Mouse (Mus musculus) kidney, embryonic 15.5 days (tissue): ENCODE data around the gene A930009A15Rik. TPM values are rescaled to one million over a fixed set of nuclear protein-coding genes. Genes with fewer than 3 reads are reported as not detected.

Source experiments
- ATAC-seq: fragments of 200-750 bp; cut with Nextera tagmentation; replicated peaks from 2 replicates; pipeline ENCODE4 v1.8.0; 2017; ENCODE audit warnings: moderate TSS enrichment; ENCODE audit not compliant: low FRiP score
- H3K27ac ChIP-seq: fragments of 300-500 bp; sonication (generic); 2 replicates; pipeline ENCODE4 v1.5.1; 2015; ENCODE audit warnings: mild to moderate bottlenecking, inconsistent platforms
- H3K27me3 ChIP-seq: fragments of 300-500 bp; sonication (generic); 2 replicates; pipeline ENCODE4 v1.6.1; 2015; ENCODE audit warnings: inconsistent platforms
- H3K36me3 ChIP-seq: fragments of 300-500 bp; sonication (generic); 2 replicates; pipeline ENCODE4 v1.6.1; 2015; ENCODE audit warnings: inconsistent platforms
- H3K4me1 ChIP-seq: fragments of 300-500 bp; sonication (generic); 2 replicates; pipeline ENCODE4 v1.6.1; 2015; ENCODE audit warnings: inconsistent platforms
- H3K4me2 ChIP-seq: fragments of 300-500 bp; sonication (generic); 2 replicates; pipeline ENCODE4 v1.6.1; 2015; ENCODE audit warnings: moderate library complexity, mild to moderate bottlenecking, inconsistent platforms
- H3K4me3 ChIP-seq: fragments of 300-500 bp; sonication (generic); replicated peaks from 2 replicates; pipeline ENCODE4 v1.5.1; 2015; ENCODE audit warnings: mild to moderate bottlenecking, inconsistent platforms
- H3K9ac ChIP-seq: fragments of 300-500 bp; sonication (generic); 2 replicates; pipeline ENCODE4 v1.6.1; 2015; ENCODE audit warnings: mild to moderate bottlenecking, inconsistent platforms
- H3K9me3 ChIP-seq: fragments of 300-500 bp; sonication (generic); replicated peaks from 2 replicates; pipeline ENCODE4 v1.6.1; 2016; ENCODE audit warnings: inconsistent platforms
- WGBS: fragments of 180-500 bp; shearing (Covaris S2); methylation state at CpG from one replicate; pipeline ENCODE4 v1.1.7; 2015; ENCODE audit warnings: mixed read lengths; 5-methylcytosine and 5-hydroxymethylcytosine counted together
- polyA plus RNA-seq: library from polyadenylated mRNA; unstranded; fragments of >200 nt; fragmentation: Nextera tagmentation; extraction: Ambion mirVana; gene quantifications from 2 replicates; pipeline ENCODE4 v1.2.1, GENCODE M21; 2015

Gene A930009A15Rik
- 0.21 and 0.22 TPM in 2 replicates for polyA plus RNA-seq

DNA sequence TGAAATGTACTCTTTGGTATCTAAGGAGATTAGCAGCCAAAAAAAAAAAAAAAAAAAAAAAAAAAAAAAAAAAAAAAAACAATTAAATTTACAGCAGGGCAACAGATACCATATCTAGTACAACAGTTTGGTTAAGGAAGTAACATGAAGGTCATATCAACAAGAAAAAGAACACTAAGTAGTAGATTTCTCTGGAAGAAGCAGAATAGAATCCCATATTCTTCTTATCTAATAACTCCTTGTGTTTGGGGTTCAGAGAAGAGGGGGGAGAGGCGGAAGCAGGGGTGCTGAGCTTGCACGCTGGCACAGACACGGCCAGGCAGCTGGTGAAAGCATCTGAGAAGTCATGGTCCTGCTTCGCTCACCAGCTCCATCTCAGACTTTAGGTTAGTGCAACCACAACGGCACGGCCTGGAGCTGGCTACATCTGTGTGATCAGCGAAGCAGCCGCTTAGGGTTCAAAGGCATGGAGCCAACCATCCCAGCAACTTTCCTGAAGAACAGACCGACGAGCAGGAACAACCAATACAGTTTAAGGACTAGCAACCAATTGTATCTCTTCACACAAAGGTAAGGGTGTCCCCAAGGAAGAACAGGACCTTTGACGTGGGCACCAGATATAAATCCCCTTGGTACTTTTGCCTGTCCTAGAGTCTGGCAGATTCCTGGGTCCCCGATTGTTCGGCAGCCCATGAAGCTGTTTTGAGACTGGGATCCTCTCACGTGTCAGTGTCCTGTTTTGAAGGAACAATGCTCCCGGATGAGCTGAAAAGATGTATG, at the start of gene A930009A15Rik:
TSS of gene A930009A15Rik (plus strand) at position 275 of the 780 bp plus-strand sequence.
- 63% methylated on average over 15 of the region's 15 CpGs for WGBS
- no peak within 1 kb of the TSS for H3K4me3 ChIP-seq
- peak; percentile 55; the same call in 1 of the 2 replicates for ATAC-seq

DNA sequence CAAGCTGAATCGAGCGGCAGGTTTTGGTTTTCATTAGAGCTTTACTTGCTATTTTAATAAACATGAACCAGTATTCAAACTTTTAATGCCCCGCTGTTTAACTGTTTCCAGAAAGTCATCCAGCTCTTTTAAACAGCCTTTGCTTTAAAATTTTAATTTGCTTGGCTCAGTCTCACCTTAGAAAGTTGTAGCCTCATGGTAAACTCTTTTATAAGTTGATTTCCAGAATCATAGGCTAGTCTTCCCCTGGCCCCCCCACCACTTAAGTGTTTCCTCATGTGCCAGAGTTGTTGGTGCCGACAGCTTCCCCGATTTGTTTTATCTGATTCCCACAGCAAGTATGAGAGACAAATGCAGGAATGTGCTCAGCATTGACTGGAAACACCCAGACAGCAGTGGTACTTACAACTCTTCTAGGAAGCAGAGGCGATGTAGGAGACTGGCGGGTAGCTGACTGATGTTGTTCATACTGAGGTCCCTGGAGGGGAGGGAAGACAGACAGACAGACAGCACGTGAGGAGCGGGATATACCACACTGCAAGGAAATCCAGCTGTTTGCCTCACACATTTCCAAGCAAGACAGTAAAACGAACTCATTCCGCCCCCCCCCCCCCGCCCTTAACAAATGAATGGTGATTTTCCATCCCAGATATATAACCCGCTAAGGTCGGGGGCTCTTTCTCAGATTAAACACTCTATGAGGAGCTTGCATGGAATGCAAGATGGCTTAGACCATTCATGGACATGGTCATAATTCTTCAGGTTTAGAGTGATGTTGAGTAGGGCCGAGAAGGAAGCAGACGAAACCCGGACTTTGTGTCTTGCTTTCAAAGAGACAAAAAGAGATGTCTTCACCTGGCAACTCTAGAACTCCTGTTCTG, 49.3 kb upstream of the A930009A15Rik start:
- no peaks in the 10 kb centered on the region for H3K27me3 ChIP-seq
- WGBS: 49% methylated on average over 17 of the region's 17 CpGs
- H3K36me3 ChIP-seq: no peaks in the 10 kb centered on the region
- no peaks in the 10 kb centered on the region for H3K9me3 ChIP-seq
- H3K4me2 ChIP-seq: peak overlapping the region; percentile 25; the same call in 1 of the 2 replicates
- H3K4me1 ChIP-seq: peaks cover 13% of the 10 kb centered on the region
- no peak overlapping the region for H3K9ac ChIP-seq
- peak overlapping the region; percentile 75 for H3K27ac ChIP-seq
- H3K4me3 ChIP-seq: no peak overlapping the region
- ATAC-seq: peak; percentile 87

More for the DNA sequence above, at the start of gene A930009A15Rik:
- no peak within 1 kb of the TSS for H3K9ac ChIP-seq
- H3K4me2 ChIP-seq: no peak within 1 kb of the TSS
- H3K36me3 ChIP-seq: no peaks in the 10 kb centered on the region
- no peak within 1 kb of the TSS for H3K27ac ChIP-seq
- no peaks in the 10 kb centered on the region for H3K27me3 ChIP-seq
- H3K4me1 ChIP-seq: peaks cover 13% of the 10 kb centered on the region; the same call in 1 of the 2 replicates
- no peaks in the 10 kb centered on the region for H3K9me3 ChIP-seq

DNA sequence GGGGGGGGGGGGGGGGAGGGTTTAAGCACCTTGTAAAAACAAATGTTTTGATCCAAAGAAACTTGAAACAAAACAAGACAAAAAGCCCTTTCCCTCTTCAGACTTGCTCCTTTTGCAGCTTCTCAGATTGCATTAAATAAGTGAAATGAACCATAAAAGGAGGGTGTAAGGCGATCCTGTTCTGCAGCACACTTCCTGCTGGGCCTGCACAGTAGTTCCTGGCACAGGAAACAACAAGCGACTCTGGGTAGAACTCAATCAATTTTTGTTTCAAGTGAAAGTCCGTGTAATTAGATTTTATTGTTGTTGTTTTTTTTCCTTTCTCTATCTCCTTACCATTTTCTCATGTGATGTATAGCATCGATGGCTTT, 48.7 kb upstream of the A930009A15Rik start:
- H3K36me3 ChIP-seq: no peaks in the 10 kb centered on the region
- ATAC-seq: peak; percentile 86
- H3K27ac ChIP-seq: peak overlapping the region; percentile 75
- H3K4me1 ChIP-seq: peaks cover 13% of the 10 kb centered on the region
- no peak overlapping the region for H3K4me3 ChIP-seq
- H3K27me3 ChIP-seq: no peaks in the 10 kb centered on the region
- 17% methylated on average over 4 of the region's 4 CpGs for WGBS
- H3K4me2 ChIP-seq: peak overlapping the region; percentile 25; the same call in 1 of the 2 replicates
- H3K9ac ChIP-seq: no peak overlapping the region
- H3K9me3 ChIP-seq: no peaks in the 10 kb centered on the region

DNA sequence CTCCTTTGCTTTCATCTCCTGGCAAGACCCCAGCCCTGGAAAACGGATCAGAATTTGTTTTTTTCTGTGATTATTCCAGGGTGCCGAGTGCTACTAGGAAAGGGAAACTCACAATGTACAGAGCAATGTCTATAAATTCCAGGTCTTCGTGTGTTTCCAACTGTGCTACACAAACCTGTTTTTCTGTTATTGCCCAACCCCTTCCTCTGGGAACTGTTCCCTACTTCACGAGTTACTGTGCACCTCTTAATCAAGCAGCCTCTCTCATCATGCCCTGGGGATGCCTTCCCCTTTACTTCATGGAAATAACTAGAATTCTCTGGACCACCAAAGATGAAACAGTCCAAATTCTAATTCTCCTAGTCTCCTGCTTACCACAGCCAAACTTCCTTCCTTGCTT, 40.9 kb upstream of the A930009A15Rik start:
- H3K9me3 ChIP-seq: no peaks in the 10 kb centered on the region
- H3K27ac ChIP-seq: no peak overlapping the region
- no peaks in the 10 kb centered on the region for H3K27me3 ChIP-seq
- H3K9ac ChIP-seq: no peak overlapping the region
- no peaks in the 10 kb centered on the region for H3K36me3 ChIP-seq
- WGBS: 64% methylated on average over 4 of the region's 4 CpGs
- no peak overlapping the region for H3K4me3 ChIP-seq
- no peak overlapping the region for H3K4me2 ChIP-seq
- H3K4me1 ChIP-seq: no peaks in the 10 kb centered on the region
- ATAC-seq: no peak

DNA sequence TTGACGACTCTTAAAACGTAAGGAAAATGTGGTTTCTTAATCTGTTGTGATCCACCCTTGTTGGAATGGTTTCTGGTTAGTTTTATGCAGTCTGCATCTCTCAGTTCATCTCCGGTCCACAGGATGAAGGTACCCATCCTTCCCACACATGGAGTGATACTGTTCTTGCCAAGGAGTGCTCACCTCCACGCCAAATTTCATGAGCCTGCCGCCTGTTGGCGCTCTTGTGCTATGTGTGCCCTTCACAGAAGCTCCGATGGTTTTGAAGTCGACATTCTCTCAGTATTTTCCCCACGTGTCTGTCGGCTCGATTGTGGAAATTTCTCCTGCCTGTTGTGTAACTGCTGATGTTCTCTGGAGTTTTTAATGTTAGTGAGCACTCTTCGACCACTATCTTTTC, 40.0 kb upstream of the A930009A15Rik start:
- ATAC-seq: no peak
- no peaks in the 10 kb centered on the region for H3K27me3 ChIP-seq
- WGBS: 90% methylated on average over 12 of the region's 12 CpGs
- no peaks in the 10 kb centered on the region for H3K9me3 ChIP-seq
- no peaks in the 10 kb centered on the region for H3K4me1 ChIP-seq
- no peak overlapping the region for H3K4me3 ChIP-seq
- H3K36me3 ChIP-seq: no peaks in the 10 kb centered on the region
- no peak overlapping the region for H3K27ac ChIP-seq
- H3K9ac ChIP-seq: no peak overlapping the region
- no peak overlapping the region for H3K4me2 ChIP-seq

DNA sequence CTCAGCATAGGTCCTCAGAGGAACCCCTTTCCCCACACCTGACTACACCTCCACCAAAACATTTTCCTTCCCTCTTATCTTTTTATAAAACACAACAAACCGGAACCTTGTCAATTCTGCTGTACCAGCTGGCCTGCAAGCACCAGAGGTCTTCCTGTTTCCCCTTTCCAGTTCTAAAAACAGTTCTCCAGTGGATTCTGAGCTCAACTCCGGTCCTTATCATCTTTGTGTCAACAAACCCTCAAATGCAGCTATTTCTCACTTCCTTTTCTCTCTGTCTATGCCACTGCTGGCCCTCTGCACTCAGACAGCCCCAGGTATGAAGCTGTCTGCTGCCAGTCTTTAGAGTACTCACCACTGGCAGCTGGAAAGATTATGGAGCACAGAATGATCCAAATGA, 39.0 kb upstream of the A930009A15Rik start:
- no peak overlapping the region for H3K4me2 ChIP-seq
- no peak overlapping the region for H3K27ac ChIP-seq
- no peaks in the 10 kb centered on the region for H3K36me3 ChIP-seq
- no peak overlapping the region for H3K9ac ChIP-seq
- no peak for ATAC-seq
- H3K27me3 ChIP-seq: no peaks in the 10 kb centered on the region
- no peaks in the 10 kb centered on the region for H3K9me3 ChIP-seq
- WGBS: 60% methylated on average over 2 of the region's 2 CpGs
- H3K4me3 ChIP-seq: no peak overlapping the region
- H3K4me1 ChIP-seq: no peaks in the 10 kb centered on the region

DNA sequence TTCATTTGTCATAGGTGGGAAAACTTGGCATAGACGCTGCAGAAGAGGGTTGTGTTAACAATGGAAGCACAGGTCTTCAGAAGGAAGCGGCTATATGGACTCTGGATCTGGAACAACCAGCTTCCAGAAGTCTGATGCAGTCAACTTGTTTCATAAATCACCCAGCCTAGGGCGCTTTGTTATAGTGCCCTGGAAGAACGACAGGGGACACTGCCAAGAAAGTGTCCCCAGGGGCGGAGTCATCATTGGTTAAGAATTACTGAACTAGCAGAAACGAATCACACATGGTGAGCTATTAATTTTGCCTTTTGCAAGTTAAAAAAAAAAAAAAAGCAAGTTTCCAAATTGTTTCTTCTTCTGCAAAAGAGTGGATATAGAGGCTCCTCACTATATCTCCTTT, 26.9 kb upstream of the A930009A15Rik start:
- H3K4me3 ChIP-seq: no peak overlapping the region
- no peak overlapping the region for H3K9ac ChIP-seq
- 78% methylated on average over 6 of the region's 6 CpGs for WGBS
- H3K36me3 ChIP-seq: no peaks in the 10 kb centered on the region
- H3K27me3 ChIP-seq: no peaks in the 10 kb centered on the region
- ATAC-seq: no peak
- H3K4me2 ChIP-seq: no peak overlapping the region
- no peaks in the 10 kb centered on the region for H3K4me1 ChIP-seq
- H3K27ac ChIP-seq: no peak overlapping the region
- no peaks in the 10 kb centered on the region for H3K9me3 ChIP-seq

DNA sequence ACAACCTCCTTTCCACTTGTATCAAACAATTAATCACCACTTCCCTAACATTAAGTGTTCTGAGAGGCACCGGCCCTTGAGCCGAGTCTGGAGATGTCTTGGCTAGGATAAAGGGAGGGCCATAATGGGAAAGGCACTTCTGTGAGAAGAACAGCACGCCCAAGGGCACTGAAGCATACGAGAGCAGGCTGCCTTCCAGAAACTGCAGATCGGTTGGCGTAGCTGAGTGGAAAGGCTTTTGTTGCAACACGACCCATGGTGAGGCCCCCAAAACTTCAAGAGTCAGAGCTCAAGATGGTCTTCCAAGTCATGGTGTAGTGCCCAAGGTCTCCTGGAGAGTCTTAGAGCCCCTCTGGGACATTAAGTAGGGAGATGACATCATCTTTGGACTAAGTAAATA, 19.5 kb upstream of the A930009A15Rik start:
- Histone ChIP-seq H3K9me3 (no peaks in the 10 kb centered on the region), H3K27ac (no peak overlapping the region), H3K4me3 (no peak overlapping the region), H3K9ac (no peak overlapping the region), H3K4me2 (no peak overlapping the region), H3K4me1 (no peaks in the 10 kb centered on the region), H3K36me3 (no peaks in the 10 kb centered on the region), H3K27me3 (no peaks in the 10 kb centered on the region)
- ATAC-seq: peak; percentile 89
- 46% methylated on average over 7 of the region's 7 CpGs for WGBS

DNA sequence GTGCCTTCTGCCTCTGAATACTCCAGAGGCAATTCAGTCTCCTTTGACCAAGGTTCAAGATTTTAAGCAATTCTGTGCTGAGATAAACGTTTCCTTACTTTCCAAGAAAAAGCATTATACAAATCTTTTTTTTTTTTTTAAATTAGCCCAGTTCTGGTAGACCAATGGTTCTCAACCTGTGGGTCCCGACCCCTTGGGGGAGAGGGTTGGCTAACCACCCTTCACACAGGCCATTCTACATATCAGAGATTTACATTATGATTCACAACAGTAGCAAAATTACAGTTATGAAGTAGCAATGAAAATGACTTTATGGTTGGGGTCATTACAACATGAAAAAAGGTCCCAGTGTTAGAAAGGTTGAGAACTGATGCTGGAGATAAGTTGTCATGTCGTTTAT, 18.7 kb upstream of the A930009A15Rik start:
- Histone ChIP-seq H3K27me3 (no peaks in the 10 kb centered on the region), H3K36me3 (no peaks in the 10 kb centered on the region), H3K27ac (no peak overlapping the region), H3K9me3 (no peaks in the 10 kb centered on the region), H3K4me1 (no peaks in the 10 kb centered on the region), H3K4me3 (no peak overlapping the region), H3K4me2 (no peak overlapping the region), H3K9ac (no peak overlapping the region)
- ATAC-seq: no peak
- 76% methylated on average over 3 of the region's 3 CpGs for WGBS

DNA sequence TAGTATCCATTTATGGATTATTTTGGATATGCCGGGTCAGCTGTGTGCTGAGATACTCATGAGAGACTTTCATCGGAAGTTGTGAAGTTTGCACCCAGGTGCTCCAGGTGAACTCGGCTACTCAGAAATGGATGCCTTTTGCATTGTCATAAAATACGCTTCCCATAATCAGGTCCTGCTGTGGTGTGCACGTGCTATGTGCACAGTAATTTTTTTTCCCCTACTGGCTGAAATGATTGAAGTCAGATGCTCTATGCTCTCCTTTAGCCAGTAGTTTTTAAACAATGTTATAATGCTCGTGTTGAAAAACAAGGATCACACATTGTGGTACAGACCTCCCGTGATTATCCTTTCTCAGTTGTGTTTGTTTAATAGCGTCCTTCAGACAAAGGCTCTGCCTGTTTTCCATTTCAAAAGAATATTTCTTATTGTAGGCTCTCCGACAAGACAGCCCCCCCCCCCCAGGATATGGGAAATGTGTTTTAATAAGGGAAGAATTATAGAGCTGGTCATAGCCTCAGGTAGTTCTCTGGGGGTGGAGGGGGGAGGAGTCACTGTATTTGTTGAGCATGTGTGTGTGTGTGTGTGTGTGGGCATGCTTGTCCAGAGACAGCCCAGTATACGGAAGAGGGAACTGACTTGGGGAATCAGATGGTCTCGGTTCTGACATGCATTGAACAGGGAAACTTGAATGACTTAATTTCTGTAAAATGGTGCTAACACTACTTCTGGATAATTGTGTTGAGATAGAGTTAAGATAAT, 16.3 kb upstream of the A930009A15Rik start:
- Histone ChIP-seq H3K9me3 (no peaks in the 10 kb centered on the region), H3K4me2 (no peak overlapping the region), H3K27me3 (no peaks in the 10 kb centered on the region), H3K27ac (no peak overlapping the region), H3K4me3 (no peak overlapping the region), H3K9ac (no peak overlapping the region), H3K36me3 (no peaks in the 10 kb centered on the region), H3K4me1 (peaks cover 9% of the 10 kb centered on the region)
- WGBS: 78% methylated on average over 11 of the region's 11 CpGs
- ATAC-seq: no peak

DNA sequence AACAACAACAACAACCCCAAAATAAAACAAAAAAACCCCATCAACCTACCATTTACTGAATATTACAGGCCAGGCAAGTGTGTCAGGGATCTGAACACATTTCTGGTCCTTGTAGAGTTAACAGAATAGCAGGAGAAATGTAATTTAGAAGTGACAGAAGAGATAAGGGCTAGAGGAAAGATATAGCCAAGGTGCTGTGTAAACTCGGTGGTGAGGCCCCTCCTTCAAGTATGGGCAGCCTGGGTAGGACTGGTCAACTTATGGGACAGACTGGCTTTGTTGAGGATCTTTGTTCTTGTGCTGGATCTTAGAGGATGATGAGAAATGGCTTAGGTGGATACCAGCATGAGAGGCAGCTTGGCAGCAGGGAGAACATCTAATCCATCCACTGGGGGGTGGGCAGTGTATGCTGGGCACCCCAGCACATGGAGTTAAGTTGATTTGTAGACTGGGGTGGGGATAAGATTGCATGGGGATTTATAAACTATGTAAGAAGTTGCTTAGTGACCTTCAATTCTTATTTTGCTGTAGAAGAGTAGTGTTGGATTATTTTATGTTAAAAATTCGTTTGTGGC, 14.5 kb upstream of the A930009A15Rik start:
- H3K4me2 ChIP-seq: no peak overlapping the region
- no peaks in the 10 kb centered on the region for H3K36me3 ChIP-seq
- H3K27ac ChIP-seq: no peak overlapping the region
- 48% methylated on average over 2 of the region's 2 CpGs for WGBS
- H3K9me3 ChIP-seq: no peaks in the 10 kb centered on the region
- H3K4me1 ChIP-seq: peaks cover 9% of the 10 kb centered on the region
- H3K9ac ChIP-seq: no peak overlapping the region
- no peak overlapping the region for H3K4me3 ChIP-seq
- H3K27me3 ChIP-seq: no peaks in the 10 kb centered on the region
- ATAC-seq: no peak
